Mouse (Mus musculus) CH12F3 (cell line): ENCODE data around the gene Spsb1.

ENCODE experiments used
- in situ Hi-C: fragments of 300-500 bp; cut with MboI; formaldehyde crosslinking; loops from 2 replicates; pipeline ENCODE4 v1.14.3; 2020; ENCODE audit warnings: low sequenced_read_pairs

The Spsb1 gene

GRCm38 (mm10) chr4:149954893-149955439, at the start of gene Spsb1:
Gene Spsb1, minus strand, starts transcription at chr4:149955043.
- in situ Hi-C loops, result no loop called here

- in situ Hi-C loops, result no loop called here
Measured at GRCm38 (mm10) chr4:150003641-150004040, 48.8 kb upstream of the Spsb1 start.

DNA sequence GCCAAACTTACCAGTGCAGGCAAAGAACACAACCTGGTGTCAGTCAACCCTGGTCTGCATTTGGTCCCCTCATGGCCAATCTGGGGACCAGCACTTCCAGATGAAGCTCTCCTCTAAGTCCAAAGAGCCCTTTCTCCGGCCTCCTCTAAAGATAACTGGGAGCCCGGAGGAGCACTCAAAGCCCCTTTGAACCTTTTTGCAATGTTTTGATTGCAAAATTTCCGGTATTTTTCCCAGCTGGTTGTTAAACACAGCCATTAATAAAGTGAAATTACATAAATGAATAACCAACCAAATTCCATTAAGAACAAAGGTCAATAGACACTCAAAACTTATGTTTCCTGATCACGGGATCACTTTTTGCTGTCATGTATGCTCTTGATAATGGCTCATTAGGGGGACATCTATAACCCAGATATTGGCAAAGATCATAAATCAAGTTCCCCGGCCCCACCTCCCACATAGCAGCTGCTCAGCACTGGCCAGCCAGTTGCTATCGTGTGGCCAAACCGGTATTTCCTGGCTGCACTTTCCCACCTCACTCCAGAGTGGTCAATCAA, 48.3 kb upstream of the Spsb1 start:
- in situ Hi-C loops, result no loop called here

- in situ Hi-C loops, result no loop called here
Measured at GRCm38 (mm10) chr4:150002021-150002528, 47.2 kb upstream of the Spsb1 start.

GRCm38 (mm10) chr4:150001221-150001860, 46.5 kb upstream of the Spsb1 start:
- in situ Hi-C loops, result no loop called here

DNA sequence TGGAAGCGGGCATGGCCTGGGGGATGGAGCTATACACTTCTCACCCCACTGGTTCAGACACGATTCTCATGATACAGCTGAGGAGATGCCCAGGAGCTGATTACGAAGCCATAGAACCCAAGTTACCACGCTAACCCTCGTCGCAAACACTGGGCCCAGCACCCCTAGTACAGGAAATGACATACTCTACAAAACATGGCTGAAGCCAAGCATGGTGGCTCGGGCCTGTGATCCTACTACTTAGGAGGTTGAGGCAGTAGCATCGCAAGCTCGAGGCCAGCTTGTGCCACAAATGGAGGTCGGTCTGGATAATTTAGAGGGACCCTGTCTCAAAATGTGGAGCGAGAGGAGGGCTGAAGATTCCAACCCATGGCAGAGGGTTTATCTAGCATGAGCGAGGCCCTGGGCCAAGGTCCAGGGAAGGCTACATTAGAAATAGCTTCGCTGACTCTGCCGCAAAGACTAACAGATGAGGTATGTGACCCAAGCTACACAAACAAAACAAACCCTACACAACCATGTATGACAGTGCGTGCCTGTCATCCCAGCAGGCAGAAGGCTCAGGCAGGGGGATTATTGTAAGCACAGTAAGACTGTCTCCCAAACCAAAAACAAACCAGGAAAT, 45.2 kb upstream of the Spsb1 start:
- in situ Hi-C loops, result no loop called here

- in situ Hi-C loops, result no loop called here
Measured at GRCm38 (mm10) chr4:149999510-149999900, 44.7 kb upstream of the Spsb1 start.

GRCm38 (mm10) chr4:149998786-149999509, 44.1 kb upstream of the Spsb1 start:
- in situ Hi-C loops, result no loop called here

- in situ Hi-C loops, result no loop called here
Measured at GRCm38 (mm10) chr4:149997999-149998398, 43.2 kb upstream of the Spsb1 start.

GRCm38 (mm10) chr4:149996440-149996839, 41.6 kb upstream of the Spsb1 start:
- in situ Hi-C loops, result no loop called here

DNA sequence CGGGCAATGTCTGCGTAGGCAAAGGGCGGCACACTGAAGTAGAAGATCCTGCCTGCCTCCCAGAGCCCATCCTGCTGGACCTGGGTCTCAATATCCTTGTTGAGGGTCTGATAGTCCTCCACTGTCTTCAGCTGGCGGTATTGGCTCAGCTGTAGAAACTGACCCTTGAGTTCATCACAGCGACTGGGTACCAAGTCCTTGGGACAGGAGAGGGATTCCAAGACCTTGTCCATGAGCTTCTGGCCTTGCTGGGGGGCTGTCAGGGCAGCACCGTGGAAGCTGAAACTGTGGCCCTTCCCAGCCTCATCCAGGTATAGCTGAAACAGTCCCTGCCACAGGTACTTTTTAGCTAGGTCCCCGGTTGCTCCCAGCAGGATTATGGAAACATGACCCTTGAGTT, 41.1 kb upstream of the Spsb1 start:
- in situ Hi-C loops, result no loop called here

GRCm38 (mm10) chr4:149994218-149994617, 39.4 kb upstream of the Spsb1 start:
- in situ Hi-C loops, result no loop called here

GRCm38 (mm10) chr4:149992670-149993032, 37.8 kb upstream of the Spsb1 start:
- in situ Hi-C loops, result no loop called here

DNA sequence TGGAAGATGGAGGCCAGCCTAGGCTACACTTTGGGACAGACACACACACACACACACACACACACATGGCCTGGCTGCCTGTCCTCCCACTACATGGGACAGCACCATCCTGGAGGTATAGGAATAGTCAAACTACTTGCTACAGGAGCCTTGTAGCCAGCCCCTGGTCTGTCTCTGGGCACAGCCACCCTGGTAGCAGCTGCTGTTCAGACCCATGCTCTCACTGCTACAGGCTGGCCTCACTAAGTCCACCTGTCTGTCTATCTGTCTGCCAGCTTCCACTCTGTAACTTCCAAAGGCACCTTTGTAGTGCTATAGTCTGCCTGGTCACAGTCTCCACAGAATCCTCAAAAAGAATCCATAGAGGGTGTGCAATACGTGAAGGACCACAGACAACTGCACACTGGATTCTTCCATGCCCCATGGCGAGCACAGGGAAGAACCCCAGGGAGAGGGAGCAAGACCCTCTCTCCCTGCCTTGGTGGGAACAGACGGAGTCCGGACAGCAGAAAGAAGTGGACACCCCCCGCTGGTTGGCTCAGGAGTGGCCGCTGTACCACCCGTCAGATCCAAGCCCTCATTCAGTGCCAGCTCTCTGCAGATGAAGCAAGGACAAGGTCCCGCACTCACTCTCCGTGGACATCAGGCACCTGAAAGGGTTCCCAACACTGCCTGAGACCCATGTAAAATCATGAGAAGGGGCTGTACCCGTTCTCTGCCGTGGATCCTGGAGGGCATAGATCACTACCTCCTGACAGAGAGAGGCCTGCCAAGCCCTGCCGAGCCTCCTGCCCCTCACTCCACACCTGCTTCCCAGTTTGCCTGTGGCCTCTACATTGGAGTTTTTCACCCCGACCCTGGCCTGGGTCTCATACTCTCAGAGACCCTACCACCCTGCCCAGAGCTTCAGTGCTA, 37.2 kb upstream of the Spsb1 start:
- in situ Hi-C loops, result no loop called here

GRCm38 (mm10) chr4:149990954-149991633, 36.3 kb upstream of the Spsb1 start:
- in situ Hi-C loops, result no loop called here

GRCm38 (mm10) chr4:149990212-149990953, 35.5 kb upstream of the Spsb1 start:
- in situ Hi-C loops, result no loop called here

DNA sequence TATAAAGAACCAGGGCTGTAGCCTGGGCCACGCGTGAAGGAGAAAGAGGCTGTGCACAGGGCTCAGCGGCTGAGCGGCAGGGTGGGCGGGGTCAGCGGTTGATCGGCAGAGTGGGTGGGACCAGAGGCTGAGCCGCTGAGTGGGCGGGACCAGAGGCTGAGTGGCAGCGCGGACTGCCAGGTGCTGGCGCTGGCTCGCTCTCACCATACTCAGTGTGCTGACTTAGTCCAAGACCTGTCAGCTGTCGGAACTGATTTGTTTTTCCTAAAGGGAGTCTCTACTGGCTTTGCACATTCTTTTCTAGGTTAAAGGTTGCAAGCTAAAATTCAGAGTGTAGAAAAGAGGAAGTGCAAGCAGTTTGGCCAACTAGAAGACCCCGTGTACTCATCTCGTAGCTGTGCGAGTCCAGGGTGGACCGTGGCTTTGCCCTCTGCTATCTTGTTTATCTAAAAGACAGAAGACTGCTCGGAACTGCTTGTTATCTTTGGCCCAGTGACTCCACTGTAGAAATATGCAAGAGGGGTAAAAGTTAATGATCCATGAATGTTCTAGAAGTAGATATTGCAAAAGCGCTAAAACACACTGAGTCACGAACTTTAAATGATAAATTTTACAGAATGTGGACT, 34.2 kb upstream of the Spsb1 start:
- in situ Hi-C loops, result no loop called here

DNA sequence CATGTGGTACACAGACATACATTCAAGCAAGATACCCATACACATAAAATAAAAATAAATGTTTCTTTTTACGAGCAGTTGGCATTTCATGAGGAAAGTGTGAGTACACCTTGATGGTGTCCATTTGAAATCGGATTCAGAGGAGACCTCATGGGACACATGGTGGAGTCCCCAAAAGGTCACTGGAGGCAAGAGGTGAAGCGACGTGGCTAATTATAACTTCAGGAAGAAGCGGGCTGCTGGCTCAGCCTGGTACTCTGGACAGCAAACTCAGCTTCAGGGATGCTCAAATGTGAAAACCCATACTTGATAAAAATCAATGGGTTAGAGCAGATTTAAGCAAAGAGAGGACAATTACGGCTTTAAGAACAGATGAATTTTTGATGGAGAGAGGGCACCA, 33.5 kb upstream of the Spsb1 start:
- in situ Hi-C loops, result no loop called here
